Mouse (Mus musculus) gastrocnemius, adult 8-10 months (tissue): ENCODE measurements around the gene Fuom. TPM values are rescaled to one million over a fixed set of nuclear protein-coding genes. Genes with fewer than 3 reads are reported as not detected.

ENCODE experiments used
- DNase-seq, 2 experiments: peaks; one replicate each; pipeline ENCODE4 v3.0.0; 2022; ENCODE audit warnings: low spot score in 2 of 2
- total RNA-seq, 4 experiments: library from RNA; stranded (reverse); gene quantifications; 2 replicates each; pipeline ENCODE4 v1.2.4; 2022

The Fuom gene
- total RNA-seq, 4 experiments from 2014 or later, result 28.9 to 41.2 (median 36.3) TPM

DNA sequence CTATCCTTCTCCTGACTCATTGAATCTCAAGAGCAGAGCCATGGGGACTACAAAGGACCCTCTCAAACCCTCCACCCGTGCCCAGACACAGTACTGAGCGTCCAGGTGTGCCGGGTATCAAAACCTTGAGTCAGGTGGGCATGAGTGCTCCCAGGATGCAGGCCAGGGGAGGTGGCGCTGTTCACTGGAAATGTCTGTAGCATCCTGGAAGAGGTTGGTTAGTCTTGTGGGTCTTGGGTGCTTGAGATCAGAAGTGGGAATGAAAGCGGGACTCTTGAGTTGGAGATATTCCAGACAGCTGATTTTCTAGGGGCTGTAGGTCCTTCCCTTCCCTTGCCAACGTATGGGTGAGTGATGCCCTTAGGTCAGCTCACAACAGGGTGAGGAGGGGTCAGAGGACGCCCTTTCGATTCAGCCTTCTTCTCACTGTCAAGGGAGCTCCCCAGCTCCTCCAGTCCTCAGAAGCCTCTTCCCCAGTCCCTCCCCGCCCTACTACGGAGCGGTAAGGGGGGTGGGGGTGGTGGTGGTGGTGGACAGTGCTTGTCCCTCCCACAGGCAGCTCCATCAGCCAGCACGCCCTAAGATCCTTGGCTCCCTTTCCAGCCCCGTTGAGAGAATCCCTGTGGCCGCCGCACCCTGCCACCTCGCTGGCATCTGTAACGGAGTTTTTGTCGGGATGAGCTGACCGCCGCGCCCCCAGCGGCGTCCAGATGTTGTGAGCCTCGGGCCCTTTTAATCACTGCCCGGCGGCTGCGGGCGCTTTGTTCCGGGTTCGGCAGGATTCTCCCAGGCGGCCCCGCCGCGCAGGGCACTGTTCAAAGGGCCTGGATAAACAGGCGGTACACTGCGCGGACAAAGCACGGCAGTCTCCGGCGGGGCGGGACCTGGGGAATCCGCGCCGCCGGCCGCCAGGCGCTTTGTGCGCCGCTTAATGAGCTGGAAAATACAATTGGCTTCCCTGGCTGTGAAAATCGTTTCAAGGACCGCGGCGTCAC lies 44.5 kb downstream of the Fuom start:
- no peak for DNase-seq

DNA sequence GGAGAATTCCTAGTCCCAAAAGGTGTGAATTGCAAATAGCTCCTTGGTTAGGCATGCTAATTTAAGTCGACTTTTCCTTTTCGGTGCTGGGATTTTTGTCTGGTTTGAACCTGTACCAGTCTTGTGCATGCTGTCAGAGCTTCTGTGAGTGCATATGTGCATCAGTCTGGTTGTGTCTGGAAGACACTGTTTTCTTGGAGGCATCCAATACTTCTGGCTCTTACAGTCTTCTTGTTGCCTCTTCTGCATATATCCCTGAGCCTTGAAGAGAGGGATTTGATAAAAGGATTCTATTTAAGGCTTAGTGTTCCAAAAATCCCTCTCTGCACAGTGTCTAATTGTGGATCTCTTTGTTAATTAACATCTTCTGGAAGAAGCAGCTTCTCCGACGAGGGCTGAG lies 48.1 kb downstream of the Fuom start:
- no peak for DNase-seq

DNA sequence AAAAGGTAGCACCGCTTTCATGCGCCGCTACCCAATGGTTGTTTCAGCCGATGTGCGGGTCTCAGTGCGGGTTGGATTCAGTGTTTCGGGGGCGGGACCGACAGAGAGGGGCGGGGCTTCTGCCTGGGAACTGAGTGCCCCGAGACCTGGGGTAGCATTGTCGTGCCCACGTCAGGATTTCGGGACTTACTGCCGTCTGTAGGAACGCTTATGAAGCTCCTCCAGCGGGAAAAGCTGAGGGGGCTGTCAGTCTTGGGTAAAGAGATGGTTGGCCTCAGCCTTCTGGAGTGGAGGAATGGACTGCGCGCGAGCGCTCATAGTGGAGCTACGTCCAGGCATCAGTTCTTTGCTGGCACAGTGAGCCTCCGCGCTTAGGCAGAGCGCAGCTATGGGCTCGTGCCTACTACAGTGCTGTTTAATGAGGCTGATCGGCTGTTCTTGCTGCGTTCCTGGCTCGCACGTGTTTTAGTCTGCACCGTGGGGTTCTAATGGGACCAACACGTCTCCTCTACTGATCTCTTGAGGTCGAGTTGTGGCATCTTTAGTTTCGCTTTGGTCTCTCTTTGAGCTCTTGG lies 53.0 kb downstream of the Fuom start:
- no peak for DNase-seq

DNA sequence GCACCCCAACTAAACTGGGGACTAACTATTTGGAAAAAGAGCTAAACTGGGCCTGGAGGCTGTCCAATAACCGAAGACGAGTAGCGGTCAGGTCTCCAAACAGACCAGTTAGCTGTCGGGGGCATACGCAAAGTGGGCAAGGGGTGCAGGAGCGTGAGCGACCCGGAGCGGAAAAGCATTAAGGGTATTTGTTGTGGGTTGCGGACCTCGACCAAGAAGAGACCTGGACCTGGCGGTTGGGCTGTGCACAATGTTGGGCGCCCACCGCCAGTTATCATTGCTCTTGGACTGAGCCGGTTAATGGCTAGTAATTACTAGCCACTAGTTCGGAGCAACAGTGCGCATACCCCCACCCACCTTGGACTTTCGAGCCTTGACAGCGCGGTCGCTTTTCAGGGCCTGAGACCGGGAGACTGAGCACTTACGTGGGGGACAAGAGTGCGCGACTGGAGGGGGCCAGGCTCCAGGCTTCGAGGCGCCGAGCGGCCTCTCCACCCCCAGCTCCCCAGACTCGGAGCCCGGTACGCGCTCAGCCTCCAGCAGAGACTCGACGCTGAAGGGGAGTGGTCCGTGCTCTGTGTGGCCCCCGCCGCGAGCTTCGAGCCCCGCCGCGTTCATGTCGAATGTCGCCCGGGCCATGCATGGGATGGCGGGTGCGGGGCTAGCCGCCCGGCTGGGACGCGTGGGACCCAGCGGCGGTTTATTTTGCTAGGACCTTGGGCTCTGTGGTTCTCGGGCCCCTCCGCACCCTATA lies 53.7 kb downstream of the Fuom start, which contains the start of gene Msx3:
Gene Msx3 (minus strand): TSS at position 729 of the 754 bp plus-strand sequence.
- DNase-seq, result no peak

DNA sequence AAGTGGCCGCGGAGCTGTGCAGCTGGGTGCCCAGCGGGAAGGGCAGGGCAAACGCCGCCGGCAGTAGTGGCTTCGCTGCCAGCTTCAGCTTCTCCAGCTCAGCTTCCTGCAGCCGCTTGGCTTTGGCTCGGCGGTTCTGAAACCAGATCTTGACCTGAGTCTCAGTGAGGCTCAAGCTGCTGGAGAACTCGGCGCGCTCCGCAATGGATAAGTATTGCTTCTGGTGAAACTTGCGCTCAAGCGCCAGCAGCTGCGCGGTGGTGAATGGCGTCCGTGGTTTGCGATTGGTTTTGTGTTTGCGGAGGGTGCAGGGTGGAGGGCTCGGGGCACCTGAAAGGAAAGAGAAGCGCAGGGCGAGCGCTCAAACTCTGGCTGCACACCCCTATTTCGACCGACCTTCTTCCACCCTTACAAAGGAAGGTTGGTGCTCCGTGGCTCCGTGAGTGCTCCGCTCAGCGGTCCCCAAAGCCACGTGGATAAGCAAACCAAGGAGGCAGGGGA lies 54.4 kb downstream of the Fuom start:
- DNase-seq, result no peak

Other genes starting within 250 kb of the Fuom start
- gene Kndc1, start 207.7 kb downstream of the Fuom start, total RNA-seq, result under 1 TPM in 1 of 4 experiments, not detected in 3; 0.07 TPM
- gene Utf1, start 158.7 kb downstream of the Fuom start, total RNA-seq, result not detected
- not detected for gene 6430531B16Rik, start 123.7 kb downstream of the Fuom start, total RNA-seq
- gene Adam8, start 109.9 kb downstream of the Fuom start, total RNA-seq, result under 1 TPM in 3 of 4 experiments, not detected in 1; 0.22 to 0.54 (median 0.39) TPM
- gene Zfp511, start 66.0 kb downstream of the Fuom start, total RNA-seq, result 10 to 100 TPM in 1 of 4 experiments, 1 to 10 TPM in 3; 6.1 to 11.2 (median 8.4) TPM
- 10 to 100 TPM; 19.9 to 22.3 (median 20.9) TPM for gene Tubgcp2, start 65.8 kb downstream of the Fuom start, total RNA-seq
- not detected for gene Msx3, start 53.4 kb downstream of the Fuom start, total RNA-seq
- under 1 TPM; 0.29 to 0.78 (median 0.47) TPM for gene Caly, start 19.9 kb downstream of the Fuom start, total RNA-seq
- gene Prap1, start 9.0 kb downstream of the Fuom start, total RNA-seq, result not detected
- 1 to 10 TPM; 1.5 to 4.3 (median 4.1) TPM for gene Paox, start 13.4 kb upstream of the Fuom start, total RNA-seq
- 100 to 1,000 TPM; 113 to 159 (median 136) TPM for gene Echs1, start 14.0 kb upstream of the Fuom start, total RNA-seq
- gene Mtg1, start 35.1 kb upstream of the Fuom start, total RNA-seq, result 10 to 100 TPM; 24.2 to 28.0 (median 25.1) TPM
- gene Sprn, start 52.4 kb upstream of the Fuom start, total RNA-seq, result under 1 TPM; 0.07 to 0.22 (median 0.16) TPM
- not detected for gene Olfr522, start 62.3 kb upstream of the Fuom start, total RNA-seq
- not detected for gene Olfr523, start 70.8 kb upstream of the Fuom start, total RNA-seq
- not detected for gene Olfr524, start 103.5 kb upstream of the Fuom start, total RNA-seq
- not detected for gene Cd163l1, start 115.8 kb upstream of the Fuom start, total RNA-seq
- not detected for gene 5830411N06Rik, start 144.8 kb upstream of the Fuom start, total RNA-seq
- gene Olfr525, start 218.4 kb upstream of the Fuom start, total RNA-seq, result not detected
- gene Olfr527, start 231.6 kb upstream of the Fuom start, total RNA-seq, result not detected